Mouse (Mus musculus) right cerebral cortex, postnatal 25 days (tissue): ENCODE data around the gene Atp8b2.

Experiments
- DNase-seq: peaks from one replicate; pipeline ENCODE4 v3.0.0; 2022

The Atp8b2 gene

DNA sequence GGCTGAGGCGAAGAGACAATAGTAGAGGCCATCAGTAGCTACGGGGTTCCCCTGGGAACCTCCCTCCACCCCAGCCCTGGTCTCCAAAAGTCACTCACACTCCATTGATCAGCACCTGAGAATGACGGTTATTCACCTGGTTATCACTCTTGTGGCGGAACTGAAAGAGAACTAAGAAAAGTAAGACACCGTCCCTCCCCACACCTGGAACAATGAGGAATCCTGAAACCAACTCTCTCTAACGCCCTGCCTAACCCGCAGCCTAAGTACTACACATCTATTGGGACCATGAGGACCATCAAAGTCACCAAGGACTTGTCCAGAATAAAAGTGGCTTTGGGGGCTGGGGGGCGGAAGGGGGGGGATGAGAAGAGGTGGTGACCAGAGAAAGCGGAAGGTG, 5.4 kb downstream of the Atp8b2 start:
- no peak for DNase-seq

DNA sequence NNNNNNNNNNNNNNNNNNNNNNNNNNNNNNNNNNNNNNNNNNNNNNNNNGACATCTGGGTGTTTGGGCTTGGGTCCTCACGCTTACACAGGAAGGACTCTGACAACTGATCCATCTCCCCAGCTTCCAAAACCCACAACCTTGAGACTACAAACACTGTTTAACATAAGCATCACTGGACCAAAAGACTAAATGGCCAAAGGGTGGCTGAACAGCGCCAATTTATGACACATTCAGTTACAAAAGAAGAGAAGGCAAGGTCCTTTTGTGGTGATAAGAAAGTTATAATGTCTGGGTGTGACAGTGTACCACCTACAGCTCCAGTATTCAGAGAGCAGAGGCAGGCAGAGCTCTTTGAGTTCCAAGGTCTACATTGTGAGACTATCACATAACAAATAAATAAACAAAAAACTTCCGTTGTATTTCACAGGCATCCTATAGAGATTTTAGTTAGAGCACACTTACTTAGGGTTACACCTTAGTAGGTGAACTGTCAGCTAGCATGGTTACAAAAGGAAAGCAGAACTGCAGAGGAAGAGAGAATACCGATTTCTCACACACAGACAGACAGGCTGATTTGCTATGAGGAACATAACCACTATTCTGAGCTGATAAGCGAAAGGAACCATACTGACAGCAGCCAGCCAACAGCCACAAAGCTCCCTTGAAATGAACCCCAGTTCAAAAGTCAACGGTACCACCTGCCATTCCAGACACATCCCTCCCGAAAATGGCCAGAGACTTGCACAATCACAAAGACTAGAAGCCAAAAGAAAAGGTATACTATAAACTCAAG, 6.9 kb downstream of the Atp8b2 start:
- DNase-seq: no peak

DNA sequence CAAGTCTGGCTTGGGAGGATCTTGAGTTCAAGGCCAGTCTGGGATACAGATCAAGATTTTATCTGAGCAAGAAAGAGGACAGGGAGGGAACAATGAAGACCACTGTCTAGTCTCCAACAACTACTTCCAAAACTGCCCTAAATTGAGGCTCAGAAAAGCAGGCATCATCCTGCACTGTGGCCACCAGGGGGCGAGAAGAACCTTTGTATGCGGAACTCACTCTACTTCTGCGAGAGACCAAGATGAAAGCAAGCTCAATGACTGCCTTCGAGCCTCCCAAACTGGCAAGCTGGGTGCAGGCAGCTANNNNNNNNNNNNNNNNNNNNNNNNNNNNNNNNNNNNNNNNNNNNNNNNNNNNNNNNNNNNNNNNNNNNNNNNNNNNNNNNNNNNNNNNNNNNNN, 9.9 kb downstream of the Atp8b2 start:
- peak; percentile 63 for DNase-seq

DNA sequence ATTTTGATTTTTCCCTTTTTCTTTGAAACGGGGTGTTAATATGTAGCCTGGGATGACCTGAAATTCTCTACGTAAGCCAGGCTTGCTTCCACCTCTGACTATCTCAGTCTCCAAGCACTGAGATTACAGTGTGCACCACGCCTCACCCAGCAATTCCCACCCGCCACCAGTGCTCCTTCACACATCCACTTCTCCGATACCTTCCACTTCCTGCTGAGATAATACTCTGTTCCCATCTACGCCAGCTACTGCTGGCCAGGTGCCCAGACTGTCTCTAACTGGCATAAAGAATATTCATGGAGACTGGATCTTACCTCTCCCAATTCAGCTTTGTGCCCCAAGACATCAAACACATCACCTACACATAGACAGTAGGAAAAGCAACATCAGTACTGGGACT, 14.7 kb downstream of the Atp8b2 start:
- DNase-seq: peak; percentile 75

DNA sequence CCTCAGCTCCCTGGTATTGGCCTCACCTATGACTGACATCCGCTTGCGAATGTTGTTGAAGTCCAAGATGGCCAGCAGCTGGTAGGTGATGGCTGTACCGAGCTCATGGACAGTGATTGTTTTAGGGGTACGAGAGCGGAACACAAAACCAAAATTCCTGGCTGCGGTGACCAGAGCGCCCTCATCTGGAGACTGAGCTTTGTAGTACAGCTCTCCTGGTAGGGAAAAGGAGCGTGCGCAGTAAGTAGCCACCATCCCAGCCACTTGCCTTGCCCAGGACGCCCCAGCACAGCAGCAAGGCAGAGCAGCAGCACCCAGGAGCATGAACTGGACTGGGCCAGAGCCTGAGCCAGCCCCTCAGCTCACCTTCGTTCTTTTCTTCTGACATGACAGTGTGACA, 15.3 kb downstream of the Atp8b2 start:
- no peak for DNase-seq

DNA sequence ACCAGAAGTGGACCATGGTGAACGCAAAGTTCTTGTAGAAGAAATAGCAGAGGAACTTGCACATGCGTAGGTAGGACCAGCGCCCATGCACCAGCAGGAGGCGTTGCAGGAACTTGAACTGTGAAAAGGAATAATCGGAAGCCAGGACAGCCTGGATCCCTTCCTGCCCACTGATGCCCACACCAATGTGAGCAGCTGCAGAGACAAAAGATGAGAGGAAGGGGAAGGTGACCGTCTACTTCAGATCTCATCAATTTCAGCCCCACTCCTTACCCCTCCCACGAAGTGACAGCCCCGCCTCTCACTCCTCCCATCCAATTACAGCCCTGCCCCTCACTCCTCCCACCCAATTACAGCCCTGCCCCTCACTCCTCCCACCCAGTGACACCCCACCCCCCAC, 18.3 kb downstream of the Atp8b2 start:
- no peak for DNase-seq

DNA sequence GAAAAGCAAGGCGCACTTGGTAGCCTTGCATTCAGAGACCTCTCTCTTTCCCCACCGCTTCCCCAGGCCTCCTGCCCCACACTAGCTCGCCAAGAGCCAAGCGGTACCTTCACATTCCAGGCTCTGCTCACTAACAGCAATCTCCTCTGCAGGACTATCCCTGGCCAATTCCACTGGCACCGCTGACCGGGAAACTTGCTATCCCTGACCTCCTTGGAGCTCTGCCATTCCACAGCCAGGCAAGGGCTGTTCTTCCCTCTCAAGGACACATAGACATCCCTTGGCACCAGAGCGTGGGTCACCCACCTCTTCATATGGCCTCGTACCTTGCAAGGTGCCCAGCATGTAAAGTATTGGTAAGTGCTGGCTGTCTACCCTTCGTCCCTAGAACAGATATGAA, 20.4 kb downstream of the Atp8b2 start:
- no peak for DNase-seq

DNA sequence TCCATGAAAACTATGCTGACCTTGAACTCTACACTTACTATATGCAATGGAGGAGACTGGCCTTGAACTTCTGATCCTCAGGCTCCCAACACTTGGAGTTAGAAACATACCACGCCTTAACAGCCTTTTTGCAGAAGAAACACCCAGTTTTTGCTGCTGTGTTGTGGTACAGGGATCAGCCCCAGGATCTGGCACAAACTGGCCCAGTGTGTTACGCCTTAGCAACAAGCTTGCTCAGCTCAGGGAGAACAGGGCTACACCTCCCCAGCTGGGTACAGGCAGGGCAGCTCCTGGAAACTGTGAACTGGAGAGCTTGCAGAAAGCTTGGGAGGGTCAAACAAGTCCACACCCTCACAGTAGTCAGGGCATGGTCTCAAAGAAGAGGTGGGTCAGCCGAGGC, 26.8 kb downstream of the Atp8b2 start:
- no peak for DNase-seq

DNA sequence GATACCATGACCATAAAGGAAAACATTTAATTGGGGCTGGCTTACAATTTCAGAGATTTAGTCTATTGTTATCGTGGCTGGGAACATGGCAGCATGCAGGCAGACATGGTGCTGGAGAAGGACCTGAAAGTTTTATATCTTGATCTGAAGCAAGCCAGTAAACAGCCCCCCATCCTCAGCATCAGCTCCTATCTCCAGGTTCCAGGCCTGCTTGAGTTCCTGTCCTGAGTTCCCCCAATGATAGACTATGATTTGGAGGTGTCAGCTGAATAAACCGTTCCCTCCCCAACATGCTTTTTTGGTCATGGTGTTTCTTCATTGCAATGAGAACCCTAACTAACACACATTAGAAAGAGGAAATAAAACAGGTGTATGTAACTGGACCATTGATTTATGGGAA, 30.4 kb downstream of the Atp8b2 start:
- DNase-seq: no peak

DNA sequence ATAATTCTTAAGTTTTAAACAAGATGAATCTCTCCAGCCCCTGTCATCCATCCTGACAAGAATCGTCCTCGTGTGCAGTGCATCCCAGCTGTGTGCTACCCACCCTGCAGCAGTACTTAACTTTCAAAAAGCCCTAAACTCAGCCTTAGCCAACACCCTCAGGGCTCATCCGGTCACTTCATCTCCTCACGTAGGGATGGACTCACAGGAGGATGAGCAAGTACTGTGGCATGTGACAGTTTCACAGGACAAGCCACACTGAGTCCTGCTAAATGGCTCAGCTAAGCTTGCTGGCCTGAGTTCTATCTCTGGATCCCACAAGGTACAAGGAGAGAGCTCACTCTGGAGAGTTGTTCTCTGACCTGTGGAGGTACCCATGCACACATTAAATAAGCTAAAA, 34.4 kb downstream of the Atp8b2 start:
- no peak for DNase-seq

DNA sequence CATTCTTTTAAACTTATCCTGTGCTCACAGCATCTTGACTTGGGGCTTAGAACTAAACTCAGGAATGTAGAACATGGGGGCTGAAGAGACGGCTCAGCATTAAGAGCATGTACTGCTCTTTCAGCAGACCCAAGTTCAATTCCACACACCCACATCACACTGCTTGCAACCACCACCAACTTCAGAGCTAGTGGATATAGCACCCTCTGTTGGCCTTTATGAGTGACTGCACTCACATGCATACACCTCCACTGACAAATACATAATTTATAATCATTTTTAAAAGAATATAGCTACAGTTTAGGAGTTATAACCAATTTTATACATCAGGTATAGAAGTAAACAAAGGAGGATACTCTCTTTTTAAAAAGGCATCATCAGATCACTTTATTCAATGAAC, 36.9 kb downstream of the Atp8b2 start:
- no peak for DNase-seq

DNA sequence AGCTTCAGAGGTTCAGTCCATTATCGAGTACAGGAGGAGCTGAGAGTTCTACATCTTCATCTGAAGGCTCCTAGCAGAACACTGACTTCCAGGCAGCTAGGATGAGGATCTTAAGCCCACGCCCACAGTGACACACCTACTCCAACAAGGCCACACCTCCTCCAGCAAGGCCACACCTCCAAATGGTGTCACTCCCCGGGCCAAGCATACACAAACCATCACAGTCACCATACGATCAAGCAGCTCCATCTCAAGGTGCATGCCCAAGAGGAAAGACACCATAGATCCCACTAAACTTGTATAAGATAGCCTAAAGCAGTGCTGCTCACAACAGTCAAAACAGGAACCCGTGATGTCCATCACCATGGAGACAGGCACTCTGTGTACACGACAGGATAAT, 42.6 kb downstream of the Atp8b2 start:
- DNase-seq: no peak

DNA sequence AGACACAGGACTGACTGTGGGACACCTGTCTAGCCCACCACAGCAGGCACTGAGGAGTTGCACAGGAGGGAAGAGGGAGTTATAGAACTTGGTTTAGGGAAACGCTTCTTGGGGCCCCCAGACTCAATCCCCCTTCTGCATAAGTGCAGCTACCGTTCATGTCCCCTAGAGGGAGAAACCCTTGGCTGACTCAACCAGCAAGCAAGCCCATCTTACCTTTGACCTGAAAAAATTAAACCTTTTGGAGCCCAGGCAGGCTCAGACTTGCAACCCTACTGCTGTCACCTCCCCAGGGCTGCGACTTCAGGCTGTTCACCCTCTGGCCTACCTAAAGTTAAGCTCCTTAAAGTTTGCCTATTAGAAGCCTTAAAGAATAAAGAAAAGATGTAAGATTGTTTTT, 45.9 kb downstream of the Atp8b2 start:
- DNase-seq: no peak

DNA sequence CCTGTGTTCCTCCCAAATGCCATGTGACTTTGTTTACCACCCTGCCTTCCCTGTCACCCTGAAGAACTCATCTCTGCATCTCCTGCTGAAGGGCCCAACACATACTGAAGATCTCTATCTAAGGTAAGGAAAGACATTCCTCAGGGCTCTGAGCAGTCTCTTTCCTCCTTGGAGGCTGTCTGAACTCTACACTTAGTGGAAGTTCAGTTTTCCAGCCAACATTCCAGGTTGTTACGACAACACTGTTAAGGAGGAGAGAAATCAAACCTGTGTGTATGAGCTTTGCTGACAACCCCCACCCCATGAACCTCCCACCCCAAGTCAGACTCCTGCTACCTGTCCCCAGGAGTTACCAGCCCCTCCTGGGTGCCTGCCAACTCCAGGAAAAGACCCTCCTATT, 46.7 kb downstream of the Atp8b2 start:
- DNase-seq: no peak

DNA sequence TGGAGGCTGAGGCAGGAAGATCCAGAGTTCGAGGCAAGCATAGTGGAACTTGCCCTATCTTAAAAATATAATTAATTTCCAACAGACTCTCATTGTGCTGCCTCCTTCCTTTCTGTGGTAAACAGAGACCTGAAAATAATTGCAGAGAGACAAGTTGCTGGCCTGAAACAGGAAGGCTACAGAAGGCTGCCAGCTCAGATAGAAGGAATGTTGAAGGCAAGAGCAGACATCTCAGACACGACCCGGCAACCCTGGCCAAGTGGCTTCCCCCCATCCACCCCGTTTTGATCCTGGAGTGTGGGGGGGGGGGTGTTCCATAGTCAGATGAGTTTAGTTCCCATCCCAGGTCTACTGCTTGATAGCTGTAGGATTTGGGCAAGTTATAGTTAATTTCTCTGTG, 48.6 kb downstream of the Atp8b2 start:
- DNase-seq: no peak

DNA sequence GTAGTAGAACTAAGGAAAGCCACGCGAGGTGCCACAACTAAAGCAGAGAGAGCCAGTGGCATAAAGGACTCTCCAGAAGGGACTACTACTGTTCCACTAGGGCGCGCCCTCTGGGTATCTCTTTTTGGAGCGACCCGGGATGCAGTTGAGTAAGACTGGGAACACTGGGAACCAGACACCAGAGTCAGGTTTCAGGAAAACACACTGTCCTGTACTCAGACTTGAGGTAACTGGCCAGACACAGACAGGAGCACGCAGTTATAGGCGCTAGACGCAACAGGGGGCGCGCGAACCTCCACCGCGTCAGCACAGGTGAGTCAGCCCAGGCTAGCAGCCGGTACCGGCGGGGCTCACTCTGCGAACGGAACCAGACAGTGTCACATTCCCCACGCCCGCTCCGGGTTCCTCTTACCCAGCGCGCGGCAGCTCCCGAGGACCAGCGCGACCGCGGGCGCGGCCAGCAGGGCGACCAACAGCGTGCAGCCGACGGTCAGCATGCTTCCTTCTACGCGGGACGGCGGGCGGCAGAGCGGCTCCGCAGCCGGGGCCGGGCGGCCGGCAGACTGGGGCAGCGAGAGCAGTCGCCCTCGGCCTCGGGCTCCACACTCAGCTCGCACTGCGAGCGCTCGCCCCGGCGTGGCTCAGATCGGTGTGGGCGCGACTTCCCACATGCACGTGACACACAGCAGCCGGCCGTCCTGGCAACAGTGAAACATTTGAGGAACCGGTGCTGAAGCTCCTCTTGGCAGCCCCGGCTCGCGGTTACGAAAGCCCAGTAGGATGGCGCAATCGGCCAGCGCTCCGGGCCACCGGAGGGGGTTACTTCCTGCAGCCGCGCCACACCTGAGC, 50.5 kb downstream of the Atp8b2 start, which contains the start of gene Il6ra:
Gene Il6ra (minus strand): TSS at position 654 of the 849 bp plus-strand sequence.
- peak; percentile 80 for DNase-seq

DNA sequence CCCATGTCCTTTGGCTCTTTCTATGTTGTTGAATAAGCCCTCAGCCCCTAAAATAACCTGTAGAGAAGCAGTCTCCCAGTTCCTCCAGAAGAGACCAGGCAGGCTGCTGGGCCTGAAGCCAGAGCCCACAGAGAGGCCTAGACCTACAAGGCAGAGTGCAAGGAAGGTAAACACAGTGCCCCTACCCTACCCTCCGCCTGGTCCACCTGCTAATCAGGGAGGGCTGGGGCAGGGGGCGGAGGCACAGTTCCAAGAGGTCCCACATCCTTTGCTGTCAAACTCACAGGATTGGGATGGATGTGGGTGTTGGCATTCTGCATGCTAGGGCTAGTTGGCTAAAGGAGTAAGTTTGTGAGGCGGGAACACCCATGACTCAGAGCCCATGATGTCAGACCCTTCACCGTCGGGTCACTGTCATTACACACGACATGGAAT, 51.2 kb downstream of the Atp8b2 start:
- no peak for DNase-seq

DNA sequence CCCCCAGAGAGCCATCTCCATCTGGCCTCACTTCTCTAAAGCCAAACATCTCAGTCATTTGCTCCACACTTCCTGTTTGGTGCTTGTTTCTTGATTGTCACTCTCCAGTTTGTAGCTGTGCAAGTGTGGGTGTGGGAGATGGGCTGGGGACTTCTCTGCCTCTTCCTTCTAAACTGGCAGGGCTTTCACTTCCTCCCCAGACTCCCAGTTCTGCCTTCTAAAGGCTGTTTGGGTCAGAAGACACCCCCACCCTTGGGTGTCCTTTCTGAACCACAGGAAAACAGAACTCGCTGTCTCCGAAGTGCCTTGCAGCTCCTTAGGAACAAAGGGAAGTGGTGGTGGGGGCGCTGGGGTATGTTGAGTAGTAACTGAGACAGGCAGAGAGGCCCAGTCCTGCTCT, 52.1 kb downstream of the Atp8b2 start:
- DNase-seq: no peak

DNA sequence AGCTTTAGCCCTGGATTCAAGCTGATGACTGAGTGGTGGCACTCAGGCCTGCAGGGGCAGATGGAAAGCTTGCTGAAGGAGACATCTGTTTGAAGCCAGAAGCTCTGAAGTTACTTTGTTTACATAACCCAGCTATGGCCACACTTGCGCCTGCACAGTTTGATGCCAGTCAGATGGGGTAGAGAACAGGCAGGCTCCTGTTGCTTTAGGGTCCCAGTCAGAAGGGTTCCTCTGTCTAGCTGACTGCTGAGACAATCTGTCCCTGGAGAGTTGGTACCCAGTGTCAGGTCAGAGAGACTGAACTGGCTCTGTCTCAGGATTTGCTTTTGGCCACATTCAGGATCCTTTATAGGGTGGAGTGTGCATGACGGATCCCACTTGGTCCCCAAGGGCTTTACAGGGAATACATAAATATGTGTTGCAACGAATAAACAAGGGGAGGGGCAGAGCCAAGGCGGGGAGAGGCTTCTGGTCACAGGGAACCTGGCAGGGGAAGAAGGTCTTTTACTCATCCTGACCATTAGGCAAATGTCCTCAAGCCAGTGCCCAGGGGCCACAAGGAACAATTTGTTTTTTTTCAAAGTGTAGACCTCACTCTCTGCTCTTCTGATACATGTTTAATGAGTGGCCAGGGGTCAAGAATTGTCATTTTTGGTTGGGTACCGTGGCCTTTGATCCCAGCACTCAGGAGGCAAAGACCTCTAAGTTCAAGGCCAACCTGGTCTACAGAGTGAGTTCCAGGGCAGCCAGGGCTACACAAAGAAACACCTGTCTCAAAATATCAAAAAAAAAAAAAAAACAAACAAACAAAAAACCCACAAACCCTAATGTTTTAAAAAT, 53.4 kb downstream of the Atp8b2 start:
- DNase-seq: no peak

DNA sequence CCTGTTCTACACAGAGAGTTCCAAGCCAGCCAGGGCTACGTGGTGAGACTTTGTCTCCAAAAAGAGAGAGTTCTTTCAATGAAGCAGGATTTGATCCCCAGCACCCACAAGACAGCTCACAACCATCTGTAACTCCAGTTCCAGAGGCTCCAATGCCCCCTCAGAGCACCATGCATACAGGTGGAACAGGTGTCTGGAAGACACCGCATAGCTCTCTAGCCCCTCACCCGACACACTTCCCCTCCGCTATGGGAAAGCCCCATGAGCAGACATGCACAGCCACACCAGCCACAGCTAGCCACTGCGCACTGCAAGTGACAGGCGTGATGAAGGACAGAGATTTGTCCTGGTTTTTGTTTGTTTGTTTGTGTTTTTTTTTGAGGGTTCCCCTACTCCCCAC, 54.5 kb downstream of the Atp8b2 start:
- no peak for DNase-seq

DNA sequence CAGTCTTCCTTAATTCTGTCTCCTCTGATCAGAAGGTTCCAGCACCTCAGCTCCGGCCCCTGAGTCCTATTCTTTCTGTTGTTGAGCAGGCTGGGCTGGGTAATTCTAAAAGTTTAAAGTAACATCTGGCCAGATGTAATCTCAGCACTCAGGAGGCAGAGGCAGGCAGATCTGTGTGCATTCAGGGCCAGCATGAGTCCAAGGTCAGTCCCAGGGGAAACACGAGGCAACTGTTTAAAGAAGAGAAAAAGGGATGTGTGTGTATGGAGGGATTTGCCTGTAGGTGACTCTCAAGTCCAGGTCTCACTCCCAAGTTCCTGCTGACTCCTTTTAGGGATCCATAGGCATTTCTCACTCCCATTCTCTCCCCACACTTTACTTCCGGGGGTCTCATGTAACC, 55.5 kb downstream of the Atp8b2 start:
- DNase-seq: no peak

DNA sequence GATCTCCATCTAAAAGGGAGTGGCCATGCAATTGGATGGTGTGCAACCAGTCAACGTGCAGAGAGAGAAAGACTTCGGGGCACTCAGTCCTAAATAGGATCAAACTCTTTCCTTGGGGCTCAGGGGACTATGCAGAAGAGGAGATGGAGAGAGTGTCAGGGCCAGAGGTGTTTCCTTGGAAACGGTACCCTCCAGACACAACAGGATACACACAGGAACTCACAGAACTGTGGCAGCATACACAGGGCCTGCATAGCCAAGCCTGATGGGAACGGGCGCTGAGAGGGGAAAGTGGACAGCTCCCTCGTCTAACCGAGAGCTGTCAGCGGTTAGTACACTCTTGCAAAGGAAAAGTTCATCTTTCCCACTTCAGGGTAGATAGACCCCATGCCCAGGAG, 63.8 kb downstream of the Atp8b2 start:
- DNase-seq: no peak

DNA sequence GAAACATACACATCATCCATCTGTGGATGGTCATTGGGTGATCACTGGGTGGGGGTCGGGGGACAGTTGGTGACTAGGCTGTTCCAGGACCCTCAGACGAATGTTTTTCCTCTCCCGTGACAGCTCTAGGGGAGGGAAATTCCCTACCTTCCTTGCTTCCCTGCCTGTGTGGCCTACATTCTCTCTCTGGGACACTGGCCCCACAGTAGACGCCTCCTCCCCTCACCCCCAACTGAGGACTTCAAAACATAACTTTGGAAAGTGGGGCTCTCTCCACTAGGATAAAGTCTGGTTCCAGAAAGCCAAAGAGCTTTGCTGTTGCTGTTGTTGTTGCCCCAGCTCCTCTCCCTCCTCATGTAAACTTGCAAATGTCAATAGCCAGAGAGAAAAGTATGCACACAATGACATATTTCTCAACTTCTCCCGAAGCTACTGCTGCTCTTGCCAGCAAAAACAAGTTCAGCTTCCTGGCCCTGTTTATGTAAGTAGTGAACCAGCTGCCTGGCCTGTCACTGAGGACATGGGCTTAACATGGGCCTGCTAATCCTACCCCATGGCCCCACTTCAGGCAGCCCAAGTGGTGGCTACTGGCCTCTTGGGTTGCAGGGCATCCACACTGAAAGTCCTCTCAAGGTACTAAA, 64.3 kb downstream of the Atp8b2 start:
- no peak for DNase-seq
